Mouse (Mus musculus) small intestine, adult 2 months (tissue): ENCODE measurements at regions not wholly inside any gene's neighbourhood (a gene's known extent, or its start where the extent isn't known, plus 50 kb on each side); places are given as distances from the start of the nearest gene placed in this dataset.

Experiments
- H3K27ac ChIP-seq: fragments of 200-500 bp; 2 replicates; pipeline ENCODE4 v1.5.1; 2012; ENCODE audit warnings: low read depth, low read length, control low read depth, inconsistent platforms; ENCODE audit not compliant: insufficient read depth
- H3K27me3 ChIP-seq: fragments of 200-500 bp; 2 replicates; pipeline ENCODE4 v1.6.1; 2012; ENCODE audit warnings: mild to moderate bottlenecking, moderate library complexity, low read length, inconsistent platforms; ENCODE audit not compliant: control insufficient read depth, insufficient read depth
- H3K36me3 ChIP-seq: fragments of 200-500 bp; 2 replicates; pipeline ENCODE4 v1.6.1; 2012; ENCODE audit warnings: mild to moderate bottlenecking, low read length, control low read depth, inconsistent platforms; ENCODE audit not compliant: control insufficient read depth, insufficient read depth
- H3K4me1 ChIP-seq: fragments of 200-500 bp; 2 replicates; pipeline ENCODE4 v1.6.1; 2012; ENCODE audit warnings: low read length, inconsistent platforms, mixed read lengths; ENCODE audit not compliant: control insufficient read depth, insufficient read depth, insufficient read length
- H3K4me3 ChIP-seq: fragments of 200-500 bp; 2 replicates; pipeline ENCODE4 v1.5.1; 2012; ENCODE audit warnings: low read depth, mild to moderate bottlenecking, control low read depth, inconsistent platforms, low read length, moderate library complexity
- CTCF ChIP-seq: fragments of 200-500 bp; IDR thresholded peaks from 2 replicates; pipeline ENCODE4 v1.5.1; 2012; ENCODE audit warnings: low read depth, mild to moderate bottlenecking, control low read depth, inconsistent platforms, low read length, moderate library complexity, mixed read lengths; ENCODE audit not compliant: insufficient replicate concordance, insufficient read length; ENCODE audit errors: extremely low read depth
- POLR2A ChIP-seq: fragments of 200-500 bp; IDR thresholded peaks from 2 replicates; pipeline ENCODE4 v1.6.1; 2012; ENCODE audit warnings: low read depth, mild to moderate bottlenecking, control low read depth, inconsistent platforms, low read length, moderate library complexity
- WGBS: fragments of 180-500 bp; shearing (Covaris S2); methylation state at CpG from one replicate; pipeline ENCODE4 v1.1.7; 2018; 5-methylcytosine and 5-hydroxymethylcytosine counted together

GRCm38 (mm10) chr7:136137831-136138602 lies 421.9 kb upstream of the Mki67 start:
- WGBS, result 83% methylated on average over 15 of the region's 15 CpGs
- no peak for TF ChIP-seq POLR2A
- no peak for TF ChIP-seq CTCF
- Histone ChIP-seq H3K36me3 (no peaks in the 10 kb centered on the region), H3K4me1 (no peaks in the 10 kb centered on the region), H3K27ac (no peak overlapping the region), H3K4me3 (no peak overlapping the region), H3K27me3 (no peaks in the 10 kb centered on the region)

GRCm38 (mm10) chr7:136142832-136143231 lies 426.7 kb upstream of the Mki67 start:
- Histone ChIP-seq H3K4me3 (no peak overlapping the region), H3K27me3 (no peaks in the 10 kb centered on the region), H3K27ac (no peak overlapping the region), H3K36me3 (no peaks in the 10 kb centered on the region), H3K4me1 (no peaks in the 10 kb centered on the region)
- TF ChIP-seq POLR2A (no peak), CTCF (no peak)

- no peaks in the 10 kb centered on the region for H3K27me3 ChIP-seq
- WGBS, result 52% methylated on average over 5 of the region's 5 CpGs
- no peak overlapping the region for H3K27ac ChIP-seq
- H3K36me3 ChIP-seq, result no peaks in the 10 kb centered on the region
- H3K4me3 ChIP-seq, result no peak overlapping the region
- no peak for TF ChIP-seq CTCF
- TF ChIP-seq POLR2A, result no peak
- H3K4me1 ChIP-seq, result no peaks in the 10 kb centered on the region; the same call in 1 of the 2 replicates
These were observed 434.0 kb upstream of the Mki67 start for GRCm38 (mm10) chr7:136150196-136150595.

DNA sequence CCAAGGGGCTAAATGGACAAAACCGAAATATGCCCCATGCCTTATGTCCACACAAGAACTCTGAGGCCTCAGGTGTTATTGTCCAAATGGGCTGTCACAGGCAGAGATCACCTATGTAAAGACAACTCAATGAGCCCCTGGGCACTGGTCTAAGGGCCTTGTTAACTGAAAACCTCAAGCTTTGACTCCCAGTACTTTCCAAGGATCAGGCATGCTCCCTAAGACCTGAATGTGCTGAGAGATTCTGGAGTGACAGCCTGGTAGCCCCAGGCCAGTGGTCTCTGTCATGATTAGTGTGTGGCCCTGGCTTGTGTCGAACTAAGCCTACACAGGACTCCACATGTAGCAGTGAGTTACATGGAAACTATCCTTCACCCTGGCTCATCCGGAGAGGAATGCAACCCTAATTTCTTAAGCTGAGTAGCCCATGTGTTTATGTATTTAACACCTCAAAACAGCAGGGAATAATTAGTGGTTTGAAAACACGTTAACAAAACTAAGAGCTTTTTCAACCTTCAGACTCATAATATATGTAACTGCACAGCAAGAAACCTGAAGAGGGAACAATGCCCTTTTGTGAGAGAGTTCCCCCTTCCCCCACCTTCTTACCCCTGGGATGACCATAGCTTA lies 435.3 kb upstream of the Mki67 start:
- no peaks in the 10 kb centered on the region; the same call in 1 of the 2 replicates for H3K4me1 ChIP-seq
- H3K27me3 ChIP-seq, result no peaks in the 10 kb centered on the region
- no peak overlapping the region for H3K27ac ChIP-seq
- no peaks in the 10 kb centered on the region for H3K36me3 ChIP-seq
- H3K4me3 ChIP-seq, result no peak overlapping the region
- no peak for TF ChIP-seq POLR2A
- no peak for TF ChIP-seq CTCF
- WGBS, result 73% methylated on average over 4 of the region's 4 CpGs

- Histone ChIP-seq H3K4me3 (no peak overlapping the region), H3K27me3 (no peaks in the 10 kb centered on the region), H3K36me3 (no peaks in the 10 kb centered on the region), H3K27ac (no peak overlapping the region), H3K4me1 (no peaks in the 10 kb centered on the region; the same call in 1 of the 2 replicates)
- TF ChIP-seq POLR2A (no peak), CTCF (no peak)
- 52% methylated on average over 5 of the region's 5 CpGs for WGBS
These were observed 436.3 kb upstream of the Mki67 start for GRCm38 (mm10) chr7:136152470-136152869.

DNA sequence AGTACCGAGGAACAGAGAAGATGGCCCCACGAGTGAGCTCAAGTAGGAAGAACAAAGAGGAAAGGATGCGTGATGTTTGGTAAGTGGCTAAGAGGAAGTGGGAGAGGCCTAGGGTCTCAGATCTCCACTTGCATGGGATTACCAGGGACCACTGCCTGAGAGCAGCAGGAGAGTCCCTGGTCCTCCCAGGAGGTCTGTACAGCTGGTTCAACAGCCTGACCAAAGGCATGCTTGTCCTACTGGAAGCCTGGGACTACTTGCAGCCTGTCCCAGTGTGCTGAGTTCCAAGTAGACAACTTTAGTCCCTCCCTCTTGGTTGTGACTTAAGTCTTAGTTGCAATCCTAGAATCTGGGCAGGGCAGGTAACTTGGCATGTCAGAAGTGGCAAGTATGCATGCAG lies 437.5 kb upstream of the Mki67 start:
- Histone ChIP-seq H3K36me3 (no peaks in the 10 kb centered on the region), H3K4me3 (no peak overlapping the region), H3K27me3 (no peaks in the 10 kb centered on the region), H3K27ac (no peak overlapping the region), H3K4me1 (no peaks in the 10 kb centered on the region; the same call in 1 of the 2 replicates)
- WGBS, result 70% methylated on average over 3 of the region's 3 CpGs
- TF ChIP-seq POLR2A, result no peak
- TF ChIP-seq CTCF, result no peak

DNA sequence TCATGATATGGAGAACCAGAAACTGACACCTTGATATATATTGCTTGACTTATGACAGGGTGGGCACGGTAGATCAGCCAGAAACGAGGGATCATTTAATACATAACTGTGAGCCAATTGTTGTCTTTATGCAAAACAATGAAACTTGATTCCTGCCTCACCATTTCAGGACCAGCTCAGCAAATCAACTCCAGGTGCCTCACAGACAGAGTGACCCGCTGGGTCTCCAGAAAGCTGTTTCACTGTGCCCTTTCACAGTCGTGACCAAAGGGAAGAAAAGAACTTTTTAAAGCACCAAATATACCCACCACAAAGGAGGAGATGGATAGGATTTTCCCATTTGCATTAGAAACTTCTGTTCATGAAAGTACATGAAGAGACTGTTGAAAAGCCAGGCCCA lies 443.0 kb upstream of the Mki67 start:
- no peaks in the 10 kb centered on the region for H3K27me3 ChIP-seq
- H3K36me3 ChIP-seq, result no peaks in the 10 kb centered on the region
- H3K4me3 ChIP-seq, result no peak overlapping the region
- TF ChIP-seq POLR2A, result no peak
- H3K27ac ChIP-seq, result no peak overlapping the region
- 34% methylated on average over 4 of the region's 4 CpGs for WGBS
- no peaks in the 10 kb centered on the region; the same call in 1 of the 2 replicates for H3K4me1 ChIP-seq
